Mouse (Mus musculus) urinary bladder, postnatal 36 days (tissue): ENCODE results near the gene Nkx1-2.
A peak's percentile ranks its signal among the peaks of the same experiment; 100 is the strongest.

Source experiments
- DNase-seq, 2 experiments: peaks; one replicate each; pipeline ENCODE4 v3.0.0; 2022; ENCODE audit warnings: low spot score in 2 of 2, mixed read lengths in 1 of 2

Gene Nkx1-2

DNA sequence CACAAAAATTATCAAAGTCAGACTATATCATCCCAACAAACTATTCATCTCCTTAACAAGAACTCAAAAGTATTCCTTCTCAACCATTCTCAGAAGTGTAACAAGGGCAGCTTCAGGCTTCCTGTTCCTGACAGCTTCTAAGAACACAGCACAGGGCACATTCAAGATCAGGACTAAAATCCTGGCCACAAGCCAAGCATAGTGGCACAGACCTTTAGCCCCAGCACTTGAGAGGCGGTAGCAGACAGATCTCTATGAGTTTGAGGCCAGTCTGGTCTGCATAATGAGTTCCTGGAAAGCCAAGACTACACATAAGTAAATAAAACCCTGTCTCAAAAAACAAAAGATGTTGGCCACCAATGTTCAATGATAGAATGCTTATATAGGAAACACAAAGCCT lies 33.6 kb downstream of the Nkx1-2 start:
- no peak for DNase-seq

DNA sequence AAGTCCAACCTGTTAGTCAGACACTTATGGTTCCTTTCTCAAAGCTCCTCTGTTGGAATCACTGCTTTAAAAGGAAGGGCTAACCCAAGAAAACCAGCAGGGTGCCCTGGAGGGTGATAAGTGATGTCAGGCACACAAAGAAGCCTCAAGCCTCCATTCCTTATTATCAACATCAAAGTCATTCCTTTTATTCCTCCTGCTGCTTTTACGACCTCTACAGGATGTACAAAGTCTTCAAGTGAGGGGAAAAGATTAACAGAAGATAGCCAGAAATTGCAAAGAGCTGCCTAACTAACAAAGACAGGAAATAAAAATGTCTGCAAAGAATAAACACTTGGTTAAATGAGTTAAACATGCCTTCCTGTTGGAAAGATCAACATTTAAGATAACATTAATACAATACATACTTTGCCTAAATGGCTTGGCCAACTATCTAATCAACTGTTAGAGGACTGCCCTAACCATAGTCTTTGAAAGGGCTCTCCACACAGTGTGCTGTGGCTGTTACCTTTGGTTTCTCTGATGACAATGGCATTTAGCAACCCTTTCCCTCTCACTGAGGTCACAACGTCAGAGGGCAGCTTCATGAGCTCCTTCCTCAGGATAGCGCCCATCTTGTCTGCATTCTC lies 40.2 kb downstream of the Nkx1-2 start:
- no peak for DNase-seq

DNA sequence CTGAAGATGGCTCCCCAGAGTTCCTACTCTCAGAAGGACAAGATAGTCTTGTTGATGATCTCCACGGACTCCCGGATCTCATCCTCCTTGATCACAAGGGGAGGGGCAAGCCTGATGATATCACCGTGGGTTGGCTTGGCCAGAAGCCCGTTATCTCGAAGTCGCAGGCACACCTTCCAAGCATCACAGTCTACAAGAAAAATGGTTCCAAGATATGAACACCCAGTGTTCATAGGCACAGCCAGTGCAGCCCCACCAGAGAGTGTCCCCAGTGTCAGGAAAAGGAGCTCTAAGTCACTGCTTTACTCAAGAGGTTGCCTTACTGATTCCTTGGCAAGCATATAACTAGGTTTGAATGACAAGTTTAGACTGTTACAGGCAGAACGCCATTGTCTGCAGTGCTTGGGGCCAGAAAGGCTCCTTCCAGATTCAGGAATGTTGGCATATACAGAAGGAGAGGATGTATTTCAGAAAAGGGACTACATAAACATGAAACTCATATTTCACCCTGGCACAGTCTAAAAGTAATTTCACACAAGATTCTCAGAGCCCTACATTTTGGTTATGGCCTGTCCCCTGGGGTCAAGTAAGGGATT lies 41.2 kb downstream of the Nkx1-2 start:
- no peak for DNase-seq

DNA sequence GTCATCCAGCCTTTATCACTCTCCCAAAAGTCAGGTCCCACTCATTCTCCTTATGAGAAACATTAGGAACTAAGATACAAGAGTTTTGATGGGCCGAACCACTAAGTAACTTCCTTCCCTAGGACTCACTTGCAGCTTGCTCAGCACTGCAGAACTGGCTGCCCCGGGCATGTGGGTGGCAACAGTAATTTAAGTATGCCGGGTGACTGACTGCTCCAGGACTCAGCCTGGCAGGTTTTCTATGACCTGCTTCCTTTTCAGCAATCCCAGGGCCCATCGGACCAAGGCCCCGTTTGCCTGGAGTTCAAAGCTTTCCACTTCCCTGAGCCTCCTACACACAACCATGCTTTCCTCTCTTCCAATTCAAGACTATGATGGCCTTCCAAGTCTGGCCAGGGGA lies 42.9 kb downstream of the Nkx1-2 start:
- DNase-seq = no peak

- no peak for DNase-seq
These were observed 43.5 kb downstream of the Nkx1-2 start for GRCm38 (mm10) chr7:132555911-132556310.

GRCm38 (mm10) chr7:132554091-132554490 lies 45.3 kb downstream of the Nkx1-2 start:
- no peak for DNase-seq

DNA sequence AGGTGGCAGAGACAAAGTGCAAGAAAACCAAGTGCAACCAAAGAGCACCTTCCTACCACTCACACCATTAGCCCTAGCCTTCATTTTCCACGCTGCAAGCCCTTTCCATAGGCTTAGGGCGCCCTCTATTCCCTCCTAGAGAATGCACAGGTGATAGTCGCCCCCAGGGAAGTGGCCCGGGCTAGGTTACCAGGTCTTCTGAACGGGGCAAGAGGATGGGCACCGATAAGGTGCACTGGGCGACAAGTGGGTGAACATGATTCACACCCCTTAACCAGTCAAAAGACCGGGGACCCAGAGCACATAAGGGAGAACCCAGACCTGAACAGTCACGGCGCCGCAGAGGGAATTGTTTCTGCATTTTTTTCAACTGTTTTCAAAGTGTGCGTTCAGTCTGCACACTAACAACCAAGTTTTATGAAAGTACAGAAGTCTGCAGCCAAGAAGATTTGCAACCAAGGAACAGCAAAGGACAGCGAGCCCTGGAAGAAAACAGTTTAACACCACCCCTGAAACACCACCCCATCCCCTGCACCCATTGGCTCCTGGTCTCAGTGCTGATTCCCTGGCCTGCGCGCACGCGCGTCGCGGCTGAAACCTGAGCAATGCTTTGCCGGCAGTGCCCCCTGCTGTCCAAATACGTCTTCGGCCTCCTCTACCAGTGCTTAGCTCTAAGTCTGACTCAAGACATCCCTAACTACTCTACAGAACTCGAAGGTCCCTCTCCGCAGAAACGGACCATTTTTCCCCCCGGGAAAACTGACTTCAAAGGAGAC lies 47.9 kb downstream of the Nkx1-2 start:
- DNase-seq = peak; percentile 95 to 97

- no peak for DNase-seq
These were observed 52.3 kb downstream of the Nkx1-2 start for GRCm38 (mm10) chr7:132547126-132547525.
